Mouse (Mus musculus) ES-E14 (cell line): ENCODE measurements around the gene Dclk2.

Experiments used
- CHD2 ChIP-seq: IDR thresholded peaks from 2 replicates; pipeline ENCODE4 v1.6.1; 2014; ENCODE audit warnings: mild to moderate bottlenecking, low read depth, low read length, inconsistent platforms
- HCFC1 ChIP-seq: IDR thresholded peaks from 2 replicates; pipeline ENCODE4 v1.6.1; 2012; ENCODE audit warnings: low read length, inconsistent platforms, borderline replicate concordance; ENCODE audit not compliant: insufficient read depth
- ZC3H11A ChIP-seq: IDR thresholded peaks from 2 replicates; pipeline ENCODE4 v1.6.1; 2012; ENCODE audit warnings: low read depth, mild to moderate bottlenecking, inconsistent platforms, low read length, borderline replicate concordance

- TF ChIP-seq ZC3H11A = no peak
- TF ChIP-seq CHD2 = no peak
- no peak for TF ChIP-seq HCFC1
These were observed 160.8 kb downstream of the Dclk2 start for GRCm38 (mm10) chr3:86759834-86760233.
